Mouse (Mus musculus) NIH3T3 (cell line): ENCODE measurements around the gene Espn.

Experiments used
- DNase-seq: peaks from one replicate; pipeline ENCODE4 v3.0.0-alpha.2; 2012; ENCODE audit warnings: low read depth

Gene Espn

GRCm38 (mm10) chr4:152178344-152178864, 26.2 kb upstream of the Espn start:
- DNase-seq, result peak; percentile 36

GRCm38 (mm10) chr4:152177537-152178343, 25.6 kb upstream of the Espn start, which contains the start of gene Acot7:
Gene Acot7 (plus strand): TSS chr4:152178134.
- peak; percentile 93 for DNase-seq

GRCm38 (mm10) chr4:152177174-152177536, 25.0 kb upstream of the Espn start:
- DNase-seq, result no peak

GRCm38 (mm10) chr4:152176638-152177037, 24.5 kb upstream of the Espn start:
- DNase-seq, result no peak

- no peak for DNase-seq
Measured at GRCm38 (mm10) chr4:152173956-152174355, 21.8 kb upstream of the Espn start.

GRCm38 (mm10) chr4:152173041-152173440, 20.9 kb upstream of the Espn start:
- DNase-seq, result peak; percentile 84

- DNase-seq, result no peak
Measured at GRCm38 (mm10) chr4:152171543-152171942, 19.4 kb upstream of the Espn start.

GRCm38 (mm10) chr4:152170286-152170685, 18.1 kb upstream of the Espn start:
- DNase-seq, result no peak

- no peak for DNase-seq
Measured at GRCm38 (mm10) chr4:152169103-152169502, 16.9 kb upstream of the Espn start.

- DNase-seq, result no peak
Measured at GRCm38 (mm10) chr4:152168052-152168451, 15.9 kb upstream of the Espn start.

GRCm38 (mm10) chr4:152165036-152165931, 13.1 kb upstream of the Espn start:
- DNase-seq, result peak; percentile 35

GRCm38 (mm10) chr4:152162748-152163147, 10.6 kb upstream of the Espn start:
- DNase-seq, result peak; percentile 71

GRCm38 (mm10) chr4:152161601-152162000, 9.4 kb upstream of the Espn start:
- DNase-seq, result no peak

- no peak for DNase-seq
Measured at GRCm38 (mm10) chr4:152160748-152161147, 8.6 kb upstream of the Espn start.

- no peak for DNase-seq
Measured at GRCm38 (mm10) chr4:152159285-152159678, 7.1 kb upstream of the Espn start.

GRCm38 (mm10) chr4:152158585-152159284, 6.6 kb upstream of the Espn start, which contains the start of gene Hes2:
Gene Hes2 (plus strand): TSS chr4:152158867.
- no peak for DNase-seq

- peak; percentile 54 for DNase-seq
Measured at GRCm38 (mm10) chr4:152157779-152158584, 5.8 kb upstream of the Espn start.

- no peak for DNase-seq
Measured at GRCm38 (mm10) chr4:152155019-152155418, 2.8 kb upstream of the Espn start.

- DNase-seq, result peak; percentile 85
Measured at GRCm38 (mm10) chr4:152153771-152154177, 1.6 kb upstream of the Espn start.

GRCm38 (mm10) chr4:152151451-152151965, 663 bp downstream of the Espn start:
- DNase-seq, result no peak

GRCm38 (mm10) chr4:152150546-152150945, 1.6 kb downstream of the Espn start:
- no peak for DNase-seq
